Mouse (Mus musculus) layer of hippocampus, adult 18-20 months (tissue): ENCODE measurements around the gene H2-M10.2. TPM values are rescaled to one million over a fixed set of nuclear protein-coding genes. Genes with fewer than 3 reads are reported as not detected.

ENCODE experiments used
- DNase-seq, 2 experiments: peaks; one replicate each; pipeline ENCODE4 v3.0.0; 2022; ENCODE audit warnings: low spot score in 2 of 2
- long read RNA-seq: library from polyadenylated mRNA; stranded (forward); transcript quantifications from one replicate; pipeline ENCODE4 v2.0.0, GENCODE M21; 2021
- total RNA-seq, 2 experiments: library from RNA; stranded (reverse); gene quantifications; 2 replicates each; pipeline ENCODE4 v1.2.3; 2021

Gene H2-M10.2
- not detected for total RNA-seq
- long read RNA-seq, result 0 reads

DNA sequence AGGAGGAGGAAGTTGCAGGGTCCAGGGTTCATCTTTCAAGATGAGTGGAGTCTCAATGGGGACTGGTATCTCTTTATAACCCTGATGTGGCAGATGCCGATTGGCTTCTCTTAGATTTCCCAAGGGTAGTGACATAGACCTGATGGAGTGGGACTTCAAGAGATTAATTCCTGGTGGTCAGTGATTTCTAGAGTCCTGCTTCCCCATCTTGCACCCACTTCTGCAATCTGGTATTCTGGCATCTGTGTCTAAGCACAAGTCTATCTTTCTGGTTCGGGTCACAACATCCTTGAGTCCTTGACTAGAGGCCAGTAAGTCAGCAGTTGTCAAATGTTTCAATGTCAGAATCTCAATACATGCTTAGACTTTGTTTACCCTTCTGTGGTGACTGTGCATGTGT, at the start of gene H2-M10.2:
TSS of gene H2-M10.2 (minus strand) at position 101 of the 400 bp plus-strand sequence.
- DNase-seq, result no peak

DNA sequence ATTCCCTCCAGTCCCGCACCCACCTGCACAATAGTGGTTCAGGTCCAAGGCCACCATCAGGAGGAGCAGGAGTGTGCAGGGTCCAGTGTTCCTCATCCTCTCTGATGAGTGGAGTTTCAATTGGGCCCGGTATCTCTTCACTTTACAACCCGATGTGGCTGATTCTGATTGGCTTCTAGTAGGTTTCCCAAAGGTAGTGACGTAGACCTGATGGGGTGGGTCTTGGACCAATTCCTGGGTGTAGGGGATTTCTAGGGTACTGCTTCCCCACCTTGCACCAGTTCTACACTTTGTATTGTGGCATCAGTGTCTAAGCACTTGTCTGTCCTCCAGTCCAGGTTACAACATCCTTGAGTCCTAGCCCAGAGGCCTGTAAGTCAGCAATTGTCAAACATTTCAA, 39.8 kb upstream of the H2-M10.2 start, which contains the start of gene H2-M10.1:
TSS of gene H2-M10.1 (minus strand) at position 101 of the 400 bp plus-strand sequence.
- no peak for DNase-seq

DNA sequence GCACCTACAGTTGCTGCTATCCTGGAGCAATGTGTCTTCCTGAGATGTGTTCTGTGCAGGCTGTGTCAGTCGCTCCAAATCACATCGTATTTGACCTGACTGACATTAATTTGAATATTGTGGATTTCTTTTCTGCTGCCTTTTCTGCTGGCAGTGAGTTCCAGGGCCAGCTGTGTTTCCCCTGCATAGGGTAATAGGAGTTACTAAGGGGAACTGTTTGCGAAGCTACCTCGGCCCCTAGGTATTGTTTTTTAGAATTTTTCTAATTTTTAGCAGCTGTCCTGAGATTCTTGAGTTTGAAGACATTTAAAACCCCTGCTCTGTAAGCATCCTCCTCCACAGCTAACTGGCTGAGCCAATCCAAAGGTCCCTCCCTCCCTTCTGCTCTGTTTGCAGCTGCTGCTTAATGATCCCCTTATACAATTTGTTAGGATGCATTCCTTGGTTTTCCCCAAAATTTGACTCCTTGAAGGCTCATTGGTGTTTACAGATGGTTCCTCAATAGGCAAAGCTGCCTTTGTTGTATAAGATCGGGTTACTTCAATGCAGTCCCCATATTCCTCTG, 29.5 kb upstream of the H2-M10.2 start:
- no peak for DNase-seq

DNA sequence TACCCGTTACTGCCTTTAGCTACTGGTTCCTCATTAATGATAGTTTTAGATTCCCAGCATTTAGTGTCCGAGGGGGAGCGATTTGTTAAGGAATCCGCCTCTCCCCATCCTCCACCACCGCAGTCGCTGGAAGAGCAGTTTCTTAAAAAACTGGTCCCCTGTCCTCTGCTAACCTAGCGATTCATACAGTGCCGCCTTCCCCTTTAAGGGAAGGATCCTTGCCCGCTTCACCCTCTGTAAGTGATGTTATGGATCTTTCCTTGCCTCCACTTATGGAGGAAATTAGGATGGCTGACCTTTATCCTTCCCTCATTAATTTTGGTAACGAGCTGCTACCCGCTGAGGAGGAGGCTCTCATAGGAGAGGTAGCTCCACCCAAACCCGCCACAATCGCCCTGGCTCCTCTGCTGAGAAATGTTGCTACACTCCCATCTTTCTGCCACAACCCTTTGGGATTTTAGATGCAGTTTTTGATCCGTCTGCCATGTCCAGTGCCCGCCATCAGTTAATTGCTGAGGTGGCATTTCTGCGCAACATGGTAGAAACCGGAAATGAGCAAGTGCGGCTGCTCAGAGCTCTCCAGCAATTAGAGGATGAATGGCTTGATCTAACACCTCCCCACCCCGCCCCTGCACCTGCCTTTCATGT, 28.9 kb upstream of the H2-M10.2 start:
- peak; percentile 75 to 88 for DNase-seq

DNA sequence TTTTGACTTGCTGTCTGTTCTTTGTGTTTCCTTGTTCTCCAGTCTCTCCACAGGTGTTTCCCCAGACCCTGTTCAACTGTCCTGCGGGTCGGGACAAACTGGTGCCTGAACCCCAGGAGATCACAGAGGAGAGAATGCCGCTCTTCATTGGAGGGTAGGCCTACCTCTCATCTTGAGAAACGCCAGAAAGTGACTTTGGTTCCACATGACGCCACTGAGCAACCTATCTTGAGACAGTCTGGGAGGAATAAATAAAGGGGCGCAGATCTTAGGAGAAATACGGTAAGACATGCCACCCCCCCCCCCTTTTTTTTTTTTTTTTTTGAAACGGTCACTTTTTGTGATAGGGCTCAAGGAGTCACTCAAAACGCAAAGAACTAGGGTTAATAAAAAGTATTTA, 28.2 kb upstream of the H2-M10.2 start:
- DNase-seq, result peak in 1 of 2 experiments; percentile 9

DNA sequence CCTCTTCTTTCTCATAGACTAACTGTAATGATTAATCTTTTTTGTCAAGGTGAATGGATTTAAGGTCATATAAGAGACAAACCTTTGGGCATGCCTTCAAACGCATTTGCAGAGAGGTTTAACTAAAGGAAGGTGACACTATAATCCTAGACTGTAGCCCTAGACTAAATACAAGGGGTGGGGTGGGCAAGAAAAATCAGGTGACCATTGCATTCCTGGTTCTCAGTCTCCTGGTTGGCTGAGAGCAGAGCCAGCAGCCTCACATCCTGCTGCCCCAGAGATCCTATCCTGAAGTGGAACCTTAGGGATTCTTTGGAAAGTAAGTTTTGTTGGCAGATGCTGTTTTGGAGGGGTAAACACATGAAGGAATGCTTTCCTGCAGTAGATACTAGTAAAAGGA, 23.0 kb upstream of the H2-M10.2 start:
- no peak for DNase-seq

DNA sequence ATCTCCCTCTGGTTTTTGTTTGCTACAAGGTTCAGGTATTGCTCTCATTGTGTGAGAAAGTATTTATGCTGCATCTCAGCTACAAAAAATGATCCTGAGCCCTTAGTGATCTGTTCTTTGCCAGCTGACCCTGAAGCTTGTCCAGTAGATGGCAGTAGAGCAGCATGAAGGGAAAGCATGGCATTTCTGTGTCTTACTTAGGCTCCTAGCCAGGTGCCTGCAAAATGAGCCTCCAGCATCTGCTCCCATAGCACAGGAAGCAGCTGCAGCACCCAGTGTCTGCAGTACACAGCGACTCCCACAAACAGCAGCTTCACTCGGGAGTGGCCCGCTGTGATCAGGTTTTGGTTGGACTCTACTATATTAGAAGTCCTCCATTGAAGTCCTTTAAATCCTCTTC, 22.6 kb upstream of the H2-M10.2 start:
- DNase-seq, result peak; percentile 61 to 87

DNA sequence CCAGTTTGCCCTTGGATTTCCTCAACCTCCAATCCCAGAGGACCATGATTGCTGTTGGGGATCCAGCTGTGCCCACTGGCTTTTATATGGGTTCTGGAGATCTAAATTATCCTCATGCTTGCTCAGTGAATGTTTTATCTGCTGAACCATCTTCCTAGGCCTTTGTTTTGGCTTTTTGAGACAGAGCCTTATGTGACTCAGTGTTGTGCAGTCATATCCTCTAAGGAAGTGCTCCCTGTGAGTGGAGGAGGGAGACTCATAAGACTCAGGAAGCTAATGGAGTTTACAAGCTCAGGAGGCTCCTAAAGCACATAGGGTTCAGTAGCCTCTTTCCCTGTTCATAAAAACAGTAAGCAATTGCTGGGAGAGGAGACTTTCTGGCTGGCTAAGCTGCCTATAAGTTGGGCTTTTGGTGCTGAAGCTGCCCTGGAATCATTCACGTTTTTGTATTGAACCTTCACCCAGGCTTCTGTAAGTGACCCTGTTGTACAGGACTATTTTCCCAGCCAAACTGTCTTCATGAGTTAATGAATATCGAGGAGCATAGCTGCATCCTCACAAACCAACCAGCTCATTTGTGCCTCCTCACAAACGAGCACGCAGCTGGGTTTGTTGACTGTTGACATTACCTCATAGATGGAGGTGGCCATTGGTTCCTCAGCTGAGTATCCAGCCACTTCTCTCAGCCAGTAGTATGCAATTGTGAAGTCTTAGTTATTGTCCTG, 4.6 kb downstream of the H2-M10.2 start:
- no peak for DNase-seq

DNA sequence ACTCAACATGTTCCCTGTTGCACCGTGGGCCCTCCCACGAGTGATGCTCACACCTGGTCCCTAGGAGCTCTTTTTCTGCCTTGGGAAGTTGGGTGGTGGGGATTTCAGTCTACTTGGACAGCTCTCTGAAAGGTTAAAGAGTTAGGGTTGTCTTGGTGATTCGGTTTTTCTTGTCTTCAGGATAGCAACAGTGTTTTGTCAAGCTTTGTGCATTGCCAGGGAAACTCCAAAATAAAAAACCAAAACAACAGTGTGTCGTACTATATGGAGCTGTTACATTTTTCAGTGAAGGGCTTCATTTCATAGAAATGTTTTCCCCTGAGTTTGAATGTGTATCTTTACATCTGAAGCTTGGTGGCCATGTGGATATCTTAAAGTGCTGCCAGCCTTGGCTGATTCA, 11.5 kb downstream of the H2-M10.2 start:
- DNase-seq, result no peak

DNA sequence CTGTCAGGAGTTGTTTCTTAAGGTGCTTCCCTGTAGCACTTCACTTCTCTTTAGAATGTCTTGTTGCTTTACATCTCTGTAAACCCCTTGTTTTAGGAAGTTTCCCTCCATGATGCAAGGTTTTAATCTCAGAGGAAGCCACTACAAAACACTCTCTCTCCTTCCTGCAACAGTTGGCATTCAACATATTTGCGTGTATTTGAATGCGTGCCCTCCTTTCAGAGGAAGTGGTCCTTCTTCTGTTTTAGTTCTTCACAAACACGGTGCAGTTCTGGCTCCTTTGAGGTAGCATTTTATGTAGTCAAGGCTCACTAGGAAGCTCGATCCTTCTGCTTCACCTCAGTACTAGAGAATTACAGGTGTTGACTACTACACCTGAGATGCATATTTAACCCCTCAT, 12.5 kb downstream of the H2-M10.2 start:
- no peak for DNase-seq

DNA sequence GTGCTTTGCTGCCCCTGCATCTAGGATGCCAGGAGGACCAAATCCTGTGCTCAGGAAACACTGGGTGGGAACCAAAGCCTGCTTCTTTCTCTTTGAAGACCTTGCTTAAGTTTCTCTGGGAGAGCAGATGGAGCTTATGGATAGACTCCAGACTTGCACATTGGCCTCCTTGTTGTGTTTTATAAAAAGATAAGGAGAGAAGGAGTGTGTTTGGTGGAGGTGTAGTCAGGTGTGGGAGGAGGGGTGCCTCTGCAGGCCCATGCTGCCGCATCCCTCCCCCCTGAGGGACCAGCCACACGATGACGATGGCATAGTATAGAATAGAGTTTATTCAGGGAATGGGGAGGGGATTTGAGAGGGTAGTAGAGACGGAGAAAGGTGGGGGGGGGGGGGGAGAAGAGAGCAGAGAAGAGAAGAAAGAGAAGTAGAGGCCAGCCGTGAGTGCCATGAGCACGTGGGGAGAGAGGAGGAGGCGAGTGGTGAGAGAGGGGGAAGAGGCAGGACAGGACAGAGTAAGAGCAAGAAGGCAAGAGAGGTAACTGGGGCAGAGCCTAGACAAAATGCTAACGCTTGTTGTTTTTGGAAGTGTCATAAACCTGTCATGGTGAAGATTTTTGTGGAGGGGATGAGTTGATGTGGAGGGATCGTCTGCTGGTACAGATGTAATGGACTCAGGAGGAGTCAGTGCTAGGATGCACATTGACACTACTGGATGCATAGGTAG, 13.5 kb downstream of the H2-M10.2 start:
- DNase-seq, result no peak

DNA sequence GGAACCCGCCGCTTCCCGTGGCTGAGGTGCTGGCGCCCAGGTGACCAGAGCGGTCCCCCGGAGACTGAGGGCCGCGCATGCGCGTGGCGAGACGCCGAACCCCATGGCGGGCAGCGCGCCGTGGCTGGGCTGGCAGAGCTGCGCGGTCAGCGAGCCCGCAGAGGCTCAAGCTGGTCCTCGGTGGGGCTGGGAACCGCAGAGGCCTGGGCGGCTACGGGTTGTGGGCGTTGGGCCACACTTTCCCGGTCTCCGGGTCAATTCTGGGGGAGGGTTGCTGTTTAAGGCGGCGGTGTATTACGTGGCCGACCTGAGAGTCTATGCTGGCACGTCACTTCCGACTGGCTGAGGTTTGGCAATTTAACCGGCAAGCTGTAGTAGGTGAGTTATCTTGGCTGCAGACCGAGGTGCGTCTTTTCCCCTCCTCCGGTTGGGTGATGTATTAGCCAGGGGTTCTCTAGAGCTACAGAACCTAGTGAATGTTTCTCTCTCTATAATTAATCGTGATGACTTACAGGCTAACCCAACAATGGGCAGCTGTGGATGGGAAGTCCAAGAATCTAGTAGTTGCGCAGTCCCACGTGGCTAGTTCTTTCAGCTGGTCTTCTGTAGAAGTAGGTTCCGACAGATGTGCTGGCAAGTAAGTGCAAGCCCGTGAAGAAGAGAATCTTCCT, 14.6 kb downstream of the H2-M10.2 start, which contains the start of gene Trim39:
TSS of gene Trim39 (minus strand) at position 662 of the 671 bp plus-strand sequence.
- DNase-seq, result peak; percentile 85 to 87

DNA sequence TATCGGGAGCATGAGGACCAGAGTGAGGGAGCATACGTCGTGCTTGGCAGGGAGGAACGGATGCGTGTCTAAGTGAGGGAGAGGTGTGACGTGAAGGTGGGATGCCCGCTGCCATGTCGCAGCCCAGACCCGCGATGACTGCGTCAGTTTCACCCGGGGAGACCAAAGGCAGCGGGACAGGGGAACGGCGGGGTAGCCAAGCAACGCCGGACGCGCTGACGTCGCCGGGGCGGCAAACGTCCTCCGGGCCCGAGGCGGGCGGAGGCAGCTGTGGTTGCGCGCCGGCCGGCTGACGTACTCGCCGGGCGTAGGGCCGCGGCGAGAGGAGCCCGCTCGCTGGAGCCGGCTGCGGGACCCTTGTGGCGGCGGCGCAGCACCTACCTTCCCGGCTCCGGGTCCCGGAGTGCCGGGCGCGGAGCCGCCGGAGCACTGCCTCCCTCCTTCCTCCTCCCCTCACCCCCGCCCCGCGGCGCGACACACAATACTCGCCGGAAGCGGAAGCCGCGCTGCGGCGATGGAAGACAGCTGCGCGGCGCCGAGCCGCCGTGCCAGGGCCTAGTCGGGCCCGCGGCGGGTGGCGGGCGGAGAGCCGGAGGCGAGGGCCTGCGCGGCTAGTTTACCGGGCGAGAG, 15.2 kb downstream of the H2-M10.2 start:
- DNase-seq, result peak; percentile 87 to 91

DNA sequence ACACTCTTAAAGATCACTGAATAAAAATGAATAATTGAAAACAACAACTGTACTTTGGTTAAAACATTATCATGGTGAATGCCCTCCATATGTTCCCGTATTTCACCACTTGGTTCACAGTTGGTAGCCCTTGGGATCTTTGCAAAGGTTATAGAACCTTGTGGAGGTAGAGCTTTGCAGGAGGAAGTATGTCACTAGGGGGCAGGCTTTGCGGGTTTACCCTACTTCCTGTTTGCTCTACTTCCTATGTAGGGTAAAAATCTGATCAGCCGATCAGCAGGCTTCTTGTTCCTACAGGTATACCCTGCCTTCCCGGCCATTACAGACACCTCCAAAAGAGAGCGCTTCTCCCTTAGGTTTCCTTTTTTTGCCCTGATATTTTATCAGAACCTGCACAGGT, 20.5 kb downstream of the H2-M10.2 start:
- DNase-seq, result no peak

DNA sequence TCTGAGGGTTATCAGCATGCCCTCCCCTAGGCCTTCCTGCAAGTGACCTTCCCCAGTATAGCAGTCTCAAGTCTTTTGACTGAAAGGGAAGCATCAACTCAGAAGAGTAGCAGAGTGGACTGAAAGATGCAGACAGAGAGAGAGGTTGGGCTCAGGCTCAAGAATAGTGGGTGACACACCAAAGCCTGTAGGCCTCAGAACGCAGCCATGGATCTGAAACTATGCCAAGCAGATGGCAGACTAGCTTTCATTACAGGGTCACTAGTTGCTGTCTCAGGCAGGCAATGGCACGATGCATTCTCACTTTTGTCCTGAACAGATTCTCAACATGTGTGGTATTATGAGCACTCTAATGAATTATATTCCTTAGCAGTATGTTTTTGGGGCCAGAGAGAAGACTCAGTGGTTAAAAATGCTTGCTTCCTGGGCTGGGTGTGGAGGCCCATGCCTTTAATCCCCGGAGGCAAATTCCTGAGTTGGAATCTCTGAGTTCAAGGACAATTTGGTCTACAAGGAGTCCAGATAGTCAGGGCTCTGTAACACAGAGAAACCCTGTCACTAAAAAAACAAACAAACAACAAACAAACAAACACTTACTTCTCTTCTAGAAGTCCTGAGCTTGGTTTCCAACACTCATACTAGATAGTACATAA, 21.9 kb downstream of the H2-M10.2 start:
- no peak for DNase-seq

DNA sequence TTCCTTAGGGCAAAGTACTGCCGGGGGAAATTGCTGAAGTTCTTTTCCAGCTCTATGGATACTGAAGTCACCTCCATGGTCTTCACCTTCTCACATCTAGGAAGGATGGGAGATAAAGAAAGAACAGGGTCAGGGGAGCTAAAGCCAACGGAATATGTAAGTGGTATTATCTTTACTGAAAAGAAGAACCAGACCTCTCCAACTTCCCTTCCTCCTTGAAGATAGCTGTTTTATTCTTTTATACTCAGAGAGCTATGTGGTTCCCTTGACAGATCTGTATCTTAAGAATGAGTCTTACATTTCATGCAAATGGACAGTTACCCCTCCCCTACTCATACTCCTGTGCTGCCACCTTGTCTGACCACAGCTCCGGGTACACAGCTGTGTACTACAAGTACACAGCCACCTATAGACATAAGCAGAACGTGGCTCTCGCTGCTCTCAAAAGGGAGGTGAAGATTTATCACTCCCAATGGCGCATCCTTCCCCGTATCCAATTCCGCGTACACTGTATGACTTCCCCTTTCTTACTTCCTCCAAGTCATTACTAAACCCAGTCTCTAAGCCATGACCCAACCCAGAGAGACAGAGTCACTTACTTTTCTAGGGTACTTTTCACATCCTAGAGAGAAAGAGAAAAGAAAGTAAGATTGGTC, 24.7 kb downstream of the H2-M10.2 start:
- DNase-seq, result no peak

DNA sequence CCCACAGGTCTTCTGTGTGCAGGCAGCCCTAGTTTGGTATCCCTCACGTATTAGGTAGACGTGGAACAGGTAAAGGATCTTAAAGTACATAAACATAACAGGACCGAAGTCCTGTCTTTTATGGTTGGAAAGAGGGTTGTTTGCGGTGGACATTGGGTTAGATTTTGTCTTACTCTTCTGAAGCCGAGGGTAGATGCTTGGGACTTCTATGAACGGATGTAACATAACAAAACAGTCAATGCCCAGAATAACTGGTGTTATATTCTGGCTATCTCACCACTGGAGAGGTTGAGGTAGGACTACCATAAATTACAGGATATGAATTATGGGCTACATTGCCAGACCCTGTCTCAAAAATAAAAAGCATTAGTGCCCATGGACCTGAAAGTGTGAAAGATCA, 28.3 kb downstream of the H2-M10.2 start, which contains the start of gene Rpp21:
TSS of gene Rpp21 (minus strand) at position 101 of the 400 bp plus-strand sequence.
- no peak for DNase-seq

DNA sequence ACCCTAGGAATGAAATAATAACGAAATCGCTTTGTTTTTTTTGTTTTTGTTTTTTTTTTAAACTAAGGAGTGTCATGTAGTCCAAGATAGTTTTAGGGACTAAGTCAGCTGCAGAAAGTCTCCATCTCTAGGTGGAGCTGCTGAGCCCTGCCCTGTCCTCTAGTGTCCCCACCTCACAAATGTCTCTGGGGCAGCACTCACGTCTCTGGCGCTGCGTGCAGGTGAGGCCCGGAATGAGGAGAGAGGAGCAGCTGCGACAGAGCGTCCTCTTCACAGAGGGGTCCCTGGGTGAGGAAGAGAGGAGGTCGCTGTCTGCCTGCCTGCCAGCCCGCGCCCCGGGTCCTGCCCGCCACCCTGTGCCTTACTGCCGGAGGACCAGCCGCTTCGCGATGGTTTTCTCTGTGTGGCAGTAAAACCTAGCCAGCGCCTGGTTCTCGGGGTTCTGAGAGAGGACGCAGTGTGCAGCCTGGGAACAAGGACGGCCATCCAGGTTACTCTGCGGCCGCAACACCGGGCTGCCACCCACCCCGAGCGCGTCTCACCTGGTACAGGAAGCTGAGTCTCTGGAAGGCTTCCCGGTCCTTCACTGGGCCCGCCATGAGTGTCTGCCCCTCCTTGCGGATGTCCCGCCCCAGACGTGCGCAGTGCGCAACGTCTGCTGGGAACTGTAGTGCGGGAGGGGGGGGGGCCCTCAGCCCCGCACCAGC, 28.9 kb downstream of the H2-M10.2 start:
- peak; percentile 80 to 88 for DNase-seq

DNA sequence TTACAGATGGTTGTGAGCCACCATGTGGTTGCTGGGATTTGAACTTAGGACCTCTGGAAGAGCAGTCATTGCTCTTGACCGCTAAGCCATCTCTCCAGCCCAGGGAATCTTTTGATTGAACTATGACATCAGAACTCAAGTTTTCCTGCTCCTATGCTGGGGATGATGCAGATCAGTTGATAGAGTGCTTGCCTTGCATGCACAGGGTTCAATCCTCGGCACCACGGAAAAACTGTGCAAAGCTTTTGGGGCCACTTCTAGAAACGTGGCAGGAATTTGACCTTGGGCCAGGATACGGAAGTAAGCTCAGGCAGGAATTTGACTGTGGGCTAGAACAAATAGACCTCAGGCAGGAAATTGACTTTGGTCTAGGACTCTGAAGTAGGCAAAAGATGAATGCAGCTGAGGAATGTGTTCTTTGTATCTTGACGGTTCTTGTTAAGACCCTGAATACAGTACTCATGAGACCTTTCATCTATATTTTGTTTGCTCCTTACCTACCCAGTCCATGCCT, 33.1 kb downstream of the H2-M10.2 start:
- DNase-seq, result no peak
